Mouse (Mus musculus) stomach, postnatal 0 days (tissue): ENCODE data around the gene Xylt2. TPM values are rescaled to one million over a fixed set of nuclear protein-coding genes. Genes with fewer than 3 reads are reported as not detected.
"Not testable (repeated sequence)": the region's sequence is repeated elsewhere in the genome, so short reads cannot be mapped to it uniquely, and the experiment has no call there.

Source experiments
- ATAC-seq: fragments of 200-750 bp; cut with Nextera tagmentation; 2 replicates; pipeline ENCODE4 v1.8.0; 2017; ENCODE audit not compliant: low FRiP score, low TSS enrichment
- DNase-seq: peaks from one replicate; pipeline ENCODE4 v3.0.0-alpha.2; 2016; ENCODE audit warnings: low spot score
- H3K27ac ChIP-seq: fragments of 300-500 bp; sonication (generic); replicated peaks from 2 replicates; pipeline ENCODE4 v1.5.1; 2014; ENCODE audit warnings: mild to moderate bottlenecking, control low read depth
- H3K27me3 ChIP-seq: fragments of 300-500 bp; sonication (generic); 2 replicates; pipeline ENCODE4 v1.6.1; 2014; ENCODE audit warnings: low read length; ENCODE audit not compliant: control insufficient read depth, insufficient read depth
- H3K36me3 ChIP-seq: fragments of 300-500 bp; sonication (generic); 2 replicates; pipeline ENCODE4 v1.6.1; 2014; ENCODE audit warnings: low read length, mixed read lengths; ENCODE audit not compliant: control insufficient read depth, insufficient read depth
- H3K4me1 ChIP-seq: fragments of 300-500 bp; sonication (generic); replicated peaks from 2 replicates; pipeline ENCODE4 v1.6.1; 2014; ENCODE audit warnings: antibody characterized with exemption; ENCODE audit not compliant: control insufficient read depth, insufficient read depth
- H3K4me2 ChIP-seq: fragments of 300-500 bp; sonication (generic); replicated peaks from 2 replicates; pipeline ENCODE4 v1.6.1; 2014; ENCODE audit warnings: low read depth, mild to moderate bottlenecking, control low read depth, moderate library complexity
- H3K4me3 ChIP-seq: fragments of 300-500 bp; sonication (generic); 2 replicates; pipeline ENCODE4 v1.5.1; 2014; ENCODE audit warnings: low read depth, low read length, control low read depth
- H3K9ac ChIP-seq: fragments of 300-500 bp; sonication (generic); 2 replicates; pipeline ENCODE4 v1.6.1; 2014; ENCODE audit warnings: mild to moderate bottlenecking, low read length, control low read depth, mixed read lengths
- H3K9me3 ChIP-seq: fragments of 300-500 bp; sonication (generic); 2 replicates; pipeline ENCODE4 v1.6.1; 2016; ENCODE audit warnings: low read length; ENCODE audit not compliant: control insufficient read depth
- CTCF ChIP-seq: IDR thresholded peaks from 2 replicates; pipeline ENCODE4 v1.5.1; 2016; ENCODE audit warnings: antibody characterized with exemption, low read depth, mild to moderate bottlenecking, moderate library complexity
- EP300 ChIP-seq: optimal IDR thresholded peaks from 2 replicates; pipeline ENCODE3; 2016; ENCODE audit warnings: antibody characterized with exemption
- WGBS: fragments of 180-500 bp; shearing (Covaris S2); extraction: QIAGEN DNeasy Blood & Tissue Kit; methylation state at CpG from one replicate; pipeline ENCODE4 v1.1.7; 2014; 5-methylcytosine and 5-hydroxymethylcytosine counted together
- polyA plus RNA-seq: library from polyadenylated mRNA; unstranded; fragments of >200 nt; fragmentation: Nextera tagmentation; extraction: Ambion mirVana; gene quantifications from 2 replicates; pipeline ENCODE4 v1.2.1, GENCODE M21; 2015

Gene Xylt2
- polyA plus RNA-seq, 1 experiment from 2014 or later, result 8.4 TPM

DNA sequence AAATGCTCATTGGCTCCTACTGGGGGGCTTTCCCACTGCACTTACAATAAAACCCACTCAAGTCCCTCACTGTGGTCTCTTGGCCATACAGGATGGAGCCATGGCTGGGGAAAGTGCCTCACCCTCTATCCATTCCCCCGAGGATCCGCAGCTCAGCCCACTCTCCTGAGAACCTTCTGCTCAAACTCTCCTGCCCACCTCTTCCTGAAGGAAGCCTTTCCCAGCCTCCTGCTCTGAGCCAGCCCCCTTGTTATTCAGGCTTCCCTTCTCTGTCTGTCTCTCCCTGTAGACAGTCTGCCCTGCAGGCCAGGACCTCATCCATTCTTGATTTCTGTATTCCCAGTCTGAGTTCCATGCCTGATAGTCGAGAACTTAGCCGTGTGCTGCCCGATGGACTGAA is 2.3 kb downstream of the Xylt2 start:
- H3K4me3 ChIP-seq, result no peak overlapping the region
- no peak overlapping the region for H3K4me2 ChIP-seq
- no peak overlapping the region for H3K27ac ChIP-seq
- 72% methylated on average over 5 of the region's 5 CpGs for WGBS
- H3K9ac ChIP-seq, result no peak overlapping the region
- ATAC-seq (no peak), DNase-seq (no peak)
- H3K9me3 ChIP-seq, result no peaks in the 10 kb centered on the region
- 0 out of 2 replicates have a peak, but pooled peaks cover 4% of the 10 kb centered on the region for H3K4me1 ChIP-seq
- no peaks in the 10 kb centered on the region for H3K27me3 ChIP-seq
- TF ChIP-seq EP300 (no peak), CTCF (no peak)
- H3K36me3 ChIP-seq, result no peaks in the 10 kb centered on the region

- 93% methylated on average over 6 of the region's 6 CpGs for WGBS
- Histone ChIP-seq H3K9ac (no peak overlapping the region), H3K4me3 (no peak overlapping the region), H3K27ac (no peak overlapping the region), H3K27me3 (no peaks in the 10 kb centered on the region), H3K4me1 (no peaks in the 10 kb centered on the region), H3K9me3 (no peaks in the 10 kb centered on the region), H3K4me2 (no peak overlapping the region), H3K36me3 (peaks cover 32% of the 10 kb centered on the region)
- DNase-seq (no peak), ATAC-seq (no peak)
- TF ChIP-seq CTCF (no peak), EP300 (no peak)
Observed at GRCm38 (mm10) chr11:94665281-94665680, 12.0 kb downstream of the Xylt2 start.

GRCm38 (mm10) chr11:94661344-94661743 is 16.0 kb downstream of the Xylt2 start:
- no peaks in the 10 kb centered on the region for H3K9me3 ChIP-seq
- peaks cover 17% of the 10 kb centered on the region for H3K36me3 ChIP-seq
- H3K27me3 ChIP-seq, result no peaks in the 10 kb centered on the region
- no peak for TF ChIP-seq EP300
- no peak for TF ChIP-seq CTCF
- no peaks in the 10 kb centered on the region for H3K4me1 ChIP-seq
- 58% methylated on average over 1 of the region's 1 CpGs for WGBS
- ATAC-seq (peak; percentile 14; the same call in 1 of the 2 replicates), DNase-seq (no peak)
- no peak overlapping the region for H3K4me3 ChIP-seq
- H3K9ac ChIP-seq, result no peak overlapping the region
- H3K27ac ChIP-seq, result no peak overlapping the region
- H3K4me2 ChIP-seq, result no peak overlapping the region

GRCm38 (mm10) chr11:94653663-94654436 is 23.5 kb downstream of the Xylt2 start, which contains the start of the genes Mrpl27 and Eme1:
TSS of gene Mrpl27 (plus strand) at chr11:94653767.
TSS of gene Eme1 (minus strand) at chr11:94653964.
- Histone ChIP-seq H3K4me2 (peak within 1 kb of the TSS; percentile 65), H3K4me1 (no peaks in the 10 kb centered on the region), H3K27me3 (no peaks in the 10 kb centered on the region), H3K9ac (peak within 1 kb of the TSS; percentile 63), H3K4me3 (peak within 1 kb of the TSS; percentile 64), H3K9me3 (no peaks in the 10 kb centered on the region), H3K36me3 (peaks cover 4% of the 10 kb centered on the region; the same call in 1 of the 2 replicates), H3K27ac (peak within 1 kb of the TSS; percentile 90)
- TF ChIP-seq CTCF (no peak), EP300 (no peak)
- WGBS, result under 1% methylated on average over 32 of the region's 32 CpGs
- DNase-seq (peak; percentile 85), ATAC-seq (peak; percentile 91)

DNA sequence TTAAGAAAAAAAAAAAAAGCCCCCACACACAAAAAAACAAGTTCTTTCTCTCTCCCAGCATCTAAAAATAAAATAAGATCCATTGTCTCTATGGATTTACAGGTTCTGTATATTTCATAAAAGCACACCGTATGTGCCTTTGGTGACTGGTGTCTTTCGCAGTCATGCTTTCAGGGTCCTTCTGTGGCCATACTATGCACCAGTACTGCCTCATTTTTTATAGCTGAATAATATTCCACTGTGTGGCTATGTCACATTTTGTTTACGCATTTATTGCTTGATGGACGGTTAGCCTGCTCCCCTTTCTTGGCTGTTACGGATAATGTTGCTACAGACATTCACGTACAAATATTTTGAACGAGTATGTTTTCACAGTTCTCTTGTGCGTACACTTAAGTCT is 24.3 kb downstream of the Xylt2 start:
- DNase-seq (no peak), ATAC-seq (no peak)
- H3K9me3 ChIP-seq, result no peaks in the 10 kb centered on the region
- peak overlapping the region; percentile 65 for H3K4me2 ChIP-seq
- H3K27ac ChIP-seq, result no peak overlapping the region
- no peak for TF ChIP-seq EP300
- no peak for TF ChIP-seq CTCF
- H3K9ac ChIP-seq, result no peak overlapping the region
- H3K4me3 ChIP-seq, result peak overlapping the region; percentile 64
- WGBS, result 43% methylated on average over 8 of the region's 8 CpGs
- no peaks in the 10 kb centered on the region for H3K27me3 ChIP-seq
- H3K4me1 ChIP-seq, result no peaks in the 10 kb centered on the region
- peaks cover 1% of the 10 kb centered on the region; the same call in 1 of the 2 replicates for H3K36me3 ChIP-seq

DNA sequence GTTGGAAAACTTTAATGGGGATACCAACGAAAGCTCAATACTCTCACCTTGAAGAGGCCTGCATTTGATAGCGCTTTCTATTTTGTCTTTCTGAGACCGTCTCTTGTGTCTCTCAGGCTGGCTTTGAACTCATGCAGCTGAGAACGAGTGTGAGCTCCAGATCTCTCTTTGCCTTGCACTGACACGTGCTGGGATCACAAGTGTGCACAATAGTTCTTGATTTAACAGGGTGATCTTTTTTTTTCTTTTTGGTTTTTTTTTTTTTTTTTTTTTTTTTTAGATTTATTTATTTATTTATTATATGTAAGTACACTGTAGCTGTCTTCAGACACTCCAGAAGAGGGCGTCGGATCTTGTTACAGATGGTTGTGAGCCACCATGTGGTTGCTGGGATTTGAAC is 26.1 kb downstream of the Xylt2 start:
- H3K4me2 ChIP-seq, ATAC-seq, H3K27ac ChIP-seq, H3K9ac ChIP-seq, H3K4me3 ChIP-seq, DNase-seq, H3K36me3 ChIP-seq, H3K27me3 ChIP-seq, H3K9me3 ChIP-seq, H3K4me1 ChIP-seq: not testable (repeated sequence)
- WGBS, result 97% methylated on average over 5 of the region's 7 CpGs
